ENCODE assay signal across 13 mouse cellular contexts in the genomic region with DNA sequence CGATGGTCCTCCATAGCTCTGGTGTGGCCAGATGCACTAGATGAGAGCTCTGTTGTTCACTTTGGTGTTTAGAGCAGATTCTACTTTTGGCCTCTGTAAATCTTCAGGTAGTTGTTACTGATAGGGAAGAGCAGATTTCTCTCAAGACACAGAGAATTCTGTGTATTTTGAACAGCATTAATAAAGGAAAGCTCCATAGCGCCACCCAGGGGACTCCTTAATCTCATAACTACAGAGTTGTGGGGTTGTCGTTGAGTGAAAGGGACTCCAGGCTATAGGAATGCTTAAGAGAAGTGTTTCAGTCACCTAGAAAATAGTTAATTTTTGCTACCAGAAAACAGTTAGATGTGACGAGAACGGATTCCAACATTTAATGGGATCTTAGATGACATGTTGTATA.
A peak's percentile ranks its signal among the peaks of the same experiment; 100 is the strongest.
DNase-seq lines count a peak whose midpoint lies in the region; ATAC-seq and TF ChIP-seq lines count a peak whose summit lies in the region.
"Had no signal": no experiment of that assay in that cellular context is flagged by ENCODE, and none has a peak within 500 bp of the region (broad histone marks: within the 10 kb centered on the region; RNA-seq: fewer than 3 reads in every experiment).

No protein-coding gene starts in this region.

- H3K27ac ChIP-seq in hindbrain, postnatal 0 days, result no peak overlapping the region
- no peak overlapping the region for H3K27ac ChIP-seq in hindbrain, embryonic 13.5 days
- no peak overlapping the region for H3K27ac ChIP-seq in lung, postnatal 0 days (ENCODE audit: low read length)
- H3K27ac ChIP-seq: limb, embryonic 10.5 days; lung, embryonic 15.5 days had no signal

- ATAC-seq in hindbrain, postnatal 0 days, result no peak
- ATAC-seq in hindbrain, embryonic 13.5 days (ENCODE audit: low FRiP score), result no peak
- no peak for ATAC-seq in lung, postnatal 0 days
- ATAC-seq in inflammation-experienced regulatory T-cells, adult 6 months, result no peak

- WGBS in hindbrain, postnatal 0 days, result 79% methylated on average over 5 of the region's 5 CpGs
- 76% methylated on average over 5 of the region's 5 CpGs for WGBS in hindbrain, embryonic 13.5 days
- WGBS in lung, postnatal 0 days, result 80% methylated on average over 5 of the region's 5 CpGs

- no peak for TF ChIP-seq EP300 in lung, postnatal 0 days (IDR thresholded peaks at IDR 0.05)

- H3K4me3 ChIP-seq in hindbrain, postnatal 0 days (ENCODE audit: low read length), result no peak overlapping the region
- no peak overlapping the region for H3K4me3 ChIP-seq in hindbrain, embryonic 13.5 days
- no peak overlapping the region for H3K4me3 ChIP-seq in lung, postnatal 0 days (ENCODE audit: low read depth, low read length)
- no peak overlapping the region for H3K4me3 ChIP-seq in E14TG2a.4 (replicated peaks; ENCODE audit: low read length)
- H3K4me3 ChIP-seq: limb, embryonic 10.5 days; lung, embryonic 15.5 days had no signal

- H3K4me2 ChIP-seq in hindbrain, postnatal 0 days (ENCODE audit: low read depth, low read length), result no peak overlapping the region
- no peak overlapping the region for H3K4me2 ChIP-seq in hindbrain, embryonic 13.5 days
- H3K4me2 ChIP-seq in lung, postnatal 0 days (replicated peaks; ENCODE audit: low read depth, low read length), result no peak overlapping the region
- H3K4me2 ChIP-seq: lung, embryonic 15.5 days had no signal

- peak; percentile 48 for DNase-seq in hindbrain, postnatal 0 days (ENCODE audit: low spot score)
- DNase-seq in lung, postnatal 0 days (ENCODE audit: low spot score), result no peak
- no peak for DNase-seq in lung, adult 18-20 months
- DNase-seq in adrenal gland, adult 2 months, result peak; percentile 9
- DNase-seq in gastrocnemius, adult 18-20 months (ENCODE audit: low spot score), result no peak
- DNase-seq: cerebellum, adult 8-10 months; heart, postnatal 36 days; kidney, adult 8-10 months had no signal

- TF ChIP-seq CTCF in hindbrain, postnatal 0 days (IDR thresholded peaks at IDR 0.05; ENCODE audit: low read depth), result peak; percentile 18; the same call in 1 of the 2 replicates
- TF ChIP-seq CTCF in lung, postnatal 0 days (IDR thresholded peaks at IDR 0.05), result 0 out of 2 replicates have a peak, but pooled peaks have one; percentile 6
- TF ChIP-seq CTCF in E14TG2a.4 (conservative IDR thresholded peaks at IDR 0.05; ENCODE audit: low read length), result peak; percentile 35

- no peaks in the 10 kb centered on the region for H3K27me3 ChIP-seq in hindbrain, postnatal 0 days (ENCODE audit: insufficient read depth, low read length)
- no peaks in the 10 kb centered on the region for H3K27me3 ChIP-seq in hindbrain, embryonic 13.5 days
- H3K27me3 ChIP-seq in lung, postnatal 0 days (replicated peaks; ENCODE audit: insufficient read depth, low read length), result no peaks in the 10 kb centered on the region
- H3K27me3 ChIP-seq in E14TG2a.4 (ENCODE audit: insufficient read depth, low read length), result no peaks in the 10 kb centered on the region
- H3K27me3 ChIP-seq: lung, embryonic 15.5 days had no signal

- H3K9me3 ChIP-seq in hindbrain, postnatal 0 days (ENCODE audit: low read length), result no peaks in the 10 kb centered on the region
- no peaks in the 10 kb centered on the region for H3K9me3 ChIP-seq in hindbrain, embryonic 13.5 days
- H3K9me3 ChIP-seq in lung, postnatal 0 days (ENCODE audit: low read length), result no peaks in the 10 kb centered on the region
- H3K9me3 ChIP-seq in E14TG2a.4 (ENCODE audit: low read length), result no peaks in the 10 kb centered on the region
- H3K9me3 ChIP-seq: limb, embryonic 10.5 days; lung, embryonic 15.5 days had no signal

- H3K36me3 ChIP-seq in hindbrain, postnatal 0 days (ENCODE audit: insufficient read depth, low read length), result no peaks in the 10 kb centered on the region
- no peaks in the 10 kb centered on the region for H3K36me3 ChIP-seq in hindbrain, embryonic 13.5 days
- no peaks in the 10 kb centered on the region for H3K36me3 ChIP-seq in lung, postnatal 0 days (ENCODE audit: insufficient read depth, low read length)
- H3K36me3 ChIP-seq in E14TG2a.4 (ENCODE audit: insufficient read depth, low read length), result no peaks in the 10 kb centered on the region
- H3K36me3 ChIP-seq: limb, embryonic 10.5 days; lung, embryonic 15.5 days had no signal

- H3K4me1 ChIP-seq in hindbrain, postnatal 0 days (ENCODE audit: insufficient read depth, low read length), result no peaks in the 10 kb centered on the region
- H3K4me1 ChIP-seq in hindbrain, embryonic 13.5 days (replicated peaks), result peaks cover 8% of the 10 kb centered on the region
- H3K4me1 ChIP-seq in lung, postnatal 0 days (ENCODE audit: insufficient read depth, low read depth, low read length), result no peaks in the 10 kb centered on the region
- no peaks in the 10 kb centered on the region for H3K4me1 ChIP-seq in E14TG2a.4 (replicated peaks; ENCODE audit: low read depth, low read length)
- H3K4me1 ChIP-seq: limb, embryonic 10.5 days had no signal

- no peak overlapping the region for H3K9ac ChIP-seq in hindbrain, postnatal 0 days (replicated peaks; ENCODE audit: low read length)
- no peak overlapping the region for H3K9ac ChIP-seq in hindbrain, embryonic 13.5 days
- no peak overlapping the region for H3K9ac ChIP-seq in lung, postnatal 0 days (replicated peaks; ENCODE audit: low read depth)
- H3K9ac ChIP-seq: lung, embryonic 15.5 days had no signal

Comparison
In these comparisons a context has a peak if more than half of its experiments do, and no peak if none do; other contexts are left out.
1. DNase-seq: peak in hindbrain, postnatal 0 days (single experiment) and adrenal gland, adult 2 months (single experiment); none in lung, postnatal 0 days (single experiment), lung, adult 18-20 months (0 of 2) and gastrocnemius, adult 18-20 months (single experiment).
2. Peak in every context shown above with its lines, with median percentiles within 50 percentile points of each other: CTCF ChIP-seq.